Mouse (Mus musculus) ES-Bruce4 (cell line): ENCODE measurements around the gene Stat5b. TPM values are rescaled to one million over a fixed set of nuclear protein-coding genes. Genes with fewer than 3 reads are reported as not detected.
A peak's percentile ranks its signal among the peaks of the same experiment; 100 is the strongest.

Experiments
- H3K27ac ChIP-seq: 2 replicates; pipeline ENCODE4 v1.5.1; 2012; ENCODE audit warnings: low read length, inconsistent platforms; ENCODE audit not compliant: insufficient read depth
- H3K27me3 ChIP-seq: 2 replicates; pipeline ENCODE4 v1.6.1; 2012; ENCODE audit warnings: mild to moderate bottlenecking, low read length, inconsistent platforms; ENCODE audit not compliant: control insufficient read depth, poor library complexity, insufficient read depth, severe bottlenecking
- H3K36me3 ChIP-seq: 2 replicates; pipeline ENCODE4 v1.6.1; 2012; ENCODE audit warnings: inconsistent platforms, mild to moderate bottlenecking, low read length, moderate library complexity; ENCODE audit not compliant: control insufficient read depth, poor library complexity, insufficient read depth, severe bottlenecking
- H3K4me1 ChIP-seq: one replicate; pipeline ENCODE4 v1.8.1; 2011; ENCODE audit warnings: low read length; ENCODE audit not compliant: control insufficient read depth, insufficient read depth
- H3K4me3 ChIP-seq: 2 replicates; pipeline ENCODE4 v1.5.1; 2011; ENCODE audit warnings: low read depth, mild to moderate bottlenecking, low read length
- H3K9ac ChIP-seq: 2 replicates; pipeline ENCODE4 v1.6.1; 2012; ENCODE audit warnings: low read depth, mild to moderate bottlenecking, inconsistent platforms; ENCODE audit not compliant: poor library complexity, severe bottlenecking
- H3K9me3 ChIP-seq: replicated peaks from 2 replicates; pipeline ENCODE4 v1.6.1; 2012; ENCODE audit warnings: mild to moderate bottlenecking, low read length, inconsistent platforms; ENCODE audit not compliant: control insufficient read depth, poor library complexity, insufficient read depth, severe bottlenecking
- CTCF ChIP-seq: IDR thresholded peaks from one replicate; pipeline ENCODE4 v1.8.1; 2011; ENCODE audit warnings: low read depth, low read length
- EP300 ChIP-seq: IDR thresholded peaks from 2 replicates; pipeline ENCODE4 v1.6.1; 2011; ENCODE audit warnings: low read depth, low read length; ENCODE audit not compliant: insufficient read depth
- POLR2A ChIP-seq: IDR thresholded peaks from one replicate; pipeline ENCODE4 v1.8.1; 2011; ENCODE audit warnings: low read length; ENCODE audit not compliant: insufficient read depth
- polyA plus RNA-seq: library from polyadenylated mRNA; stranded (reverse); fragments of >200 nt; gene quantifications from 2 replicates; pipeline ENCODE4 v1.2.4, GENCODE M21; 2011; ENCODE audit warnings: low read depth; ENCODE audit not compliant: missing spikeins, insufficient read depth, insufficient read length

The Stat5b gene
- polyA plus RNA-seq, 1 experiment: 7.3 TPM

DNA sequence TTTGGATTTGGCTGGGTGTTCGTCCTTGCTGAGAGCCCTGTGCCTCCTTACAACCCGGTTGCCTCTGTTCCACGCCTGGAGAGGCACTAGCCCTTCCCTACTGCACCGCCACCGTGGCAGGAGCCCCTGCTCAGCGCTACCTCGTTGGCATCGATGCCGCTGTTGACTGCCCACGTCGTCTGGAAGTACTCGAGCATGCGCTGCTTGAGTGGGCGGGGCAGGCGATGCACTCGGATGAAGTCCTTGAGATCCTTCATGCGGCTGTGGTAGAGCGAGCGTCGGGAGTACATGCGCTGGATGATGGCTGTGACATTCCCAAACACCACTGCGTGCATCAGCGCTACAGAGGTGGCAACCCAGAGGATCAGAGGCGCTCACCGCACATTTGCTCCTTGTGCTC lies 101.1 kb downstream of the Stat5b start:
- no peak for TF ChIP-seq CTCF
- no peak for TF ChIP-seq EP300
- TF ChIP-seq POLR2A: no peak
- Histone ChIP-seq H3K36me3 (no peaks in the 10 kb centered on the region), H3K4me1 (no peaks in the 10 kb centered on the region), H3K27ac (no peak overlapping the region), H3K27me3 (no peaks in the 10 kb centered on the region), H3K4me3 (peak overlapping the region; percentile 58), H3K9ac (no peak overlapping the region), H3K9me3 (no peaks in the 10 kb centered on the region)

DNA sequence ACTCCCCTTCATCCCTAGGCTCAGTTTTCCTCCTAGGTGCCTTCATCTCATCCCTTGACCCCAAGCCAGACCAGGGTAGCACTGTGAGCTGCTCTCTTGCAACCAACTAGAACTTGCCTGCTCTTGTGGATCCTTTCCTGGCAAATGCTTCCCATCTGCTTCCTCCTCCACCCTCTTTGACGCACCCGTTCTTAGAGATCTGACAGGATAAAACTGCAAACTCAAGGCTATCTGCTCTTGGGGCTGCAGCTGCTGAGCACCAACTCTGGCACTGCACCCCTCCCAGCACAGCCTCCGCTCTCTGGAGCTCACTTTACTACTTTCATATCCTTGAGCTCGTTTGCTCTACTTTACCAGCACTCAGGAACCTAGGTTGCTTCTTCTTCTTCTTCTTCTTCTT lies 101.9 kb downstream of the Stat5b start:
- Histone ChIP-seq H3K27ac (no peak overlapping the region), H3K4me3 (no peak overlapping the region), H3K9me3 (no peaks in the 10 kb centered on the region), H3K9ac (no peak overlapping the region), H3K4me1 (no peaks in the 10 kb centered on the region), H3K27me3 (no peaks in the 10 kb centered on the region), H3K36me3 (no peaks in the 10 kb centered on the region)
- TF ChIP-seq EP300: no peak
- no peak for TF ChIP-seq POLR2A
- TF ChIP-seq CTCF: no peak

DNA sequence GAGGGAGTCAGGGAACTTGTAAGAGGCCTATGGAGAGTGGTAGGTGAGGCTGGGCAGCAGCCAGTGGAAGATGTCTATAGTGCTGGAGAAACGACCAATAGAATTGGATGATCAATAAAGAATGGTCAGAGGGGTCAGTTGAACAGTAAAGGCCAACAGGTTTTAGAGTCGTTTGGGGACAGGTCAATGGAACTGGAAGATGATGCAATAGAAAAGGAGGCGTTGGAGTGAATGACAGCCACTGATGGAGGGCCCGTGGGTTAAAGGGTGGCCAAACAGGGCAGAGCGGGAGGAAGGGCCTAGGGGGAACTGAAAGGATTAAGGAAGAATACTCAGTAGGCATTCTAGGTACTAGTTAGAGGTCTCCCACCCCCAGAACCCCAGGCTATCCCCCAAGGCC lies 103.4 kb downstream of the Stat5b start:
- H3K9ac ChIP-seq: no peak overlapping the region
- no peak for TF ChIP-seq EP300
- no peak for TF ChIP-seq POLR2A
- no peak for TF ChIP-seq CTCF
- H3K27me3 ChIP-seq: no peaks in the 10 kb centered on the region
- no peaks in the 10 kb centered on the region for H3K4me1 ChIP-seq
- H3K9me3 ChIP-seq: no peaks in the 10 kb centered on the region
- H3K27ac ChIP-seq: no peak overlapping the region
- H3K4me3 ChIP-seq: no peak overlapping the region
- H3K36me3 ChIP-seq: no peaks in the 10 kb centered on the region

DNA sequence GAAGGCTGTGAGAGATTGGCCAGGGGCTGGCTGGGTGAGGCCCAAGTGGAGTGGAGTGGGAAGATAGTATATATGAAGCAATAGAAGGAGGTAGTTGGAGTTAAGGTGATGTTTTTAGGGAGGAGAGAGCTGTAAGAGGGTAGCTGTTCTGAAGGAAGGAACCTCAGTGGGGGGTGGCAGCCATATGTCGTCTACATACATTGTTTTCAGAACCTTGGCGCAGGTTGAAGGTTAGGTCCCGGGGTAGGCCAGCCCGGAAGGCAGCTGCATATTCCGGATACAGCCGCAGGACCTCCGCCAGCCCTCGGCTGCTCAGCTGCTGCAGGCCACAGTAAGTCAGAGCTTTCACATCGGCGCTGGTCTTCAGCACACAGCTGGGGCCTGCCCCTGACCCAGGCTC lies 104.0 kb downstream of the Stat5b start:
- no peak overlapping the region for H3K9ac ChIP-seq
- H3K4me3 ChIP-seq: no peak overlapping the region
- no peaks in the 10 kb centered on the region for H3K27me3 ChIP-seq
- H3K36me3 ChIP-seq: no peaks in the 10 kb centered on the region
- no peaks in the 10 kb centered on the region for H3K4me1 ChIP-seq
- no peaks in the 10 kb centered on the region for H3K9me3 ChIP-seq
- TF ChIP-seq EP300 (0 out of 2 replicates have a peak, but pooled peaks have one; percentile 10), CTCF (no peak), POLR2A (no peak)
- no peak overlapping the region for H3K27ac ChIP-seq

DNA sequence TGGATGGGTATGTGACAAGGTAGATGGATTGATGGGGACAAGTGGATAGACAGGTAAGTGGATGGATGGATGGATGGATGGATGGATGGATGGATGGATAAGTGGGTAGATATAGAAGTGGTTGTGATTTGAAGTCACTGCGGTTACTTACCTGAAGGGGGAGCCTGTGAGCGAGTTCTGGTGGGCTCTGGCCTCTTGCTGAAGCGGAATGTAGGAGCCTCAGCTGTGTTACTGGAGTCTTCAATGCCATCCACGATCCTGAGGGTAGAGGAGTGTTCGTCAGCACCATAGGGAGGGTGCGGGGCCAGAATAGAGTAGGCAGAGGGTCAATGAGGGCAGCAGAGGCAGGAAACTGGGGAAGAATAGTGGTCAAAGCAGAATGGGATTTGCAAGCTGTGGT lies 105.4 kb downstream of the Stat5b start:
- Histone ChIP-seq H3K4me1 (no peaks in the 10 kb centered on the region), H3K9ac (no peak overlapping the region), H3K36me3 (no peaks in the 10 kb centered on the region), H3K27me3 (no peaks in the 10 kb centered on the region), H3K4me3 (no peak overlapping the region), H3K27ac (no peak overlapping the region), H3K9me3 (no peaks in the 10 kb centered on the region)
- TF ChIP-seq EP300: no peak
- peak; percentile 66 for TF ChIP-seq CTCF
- TF ChIP-seq POLR2A: no peak

DNA sequence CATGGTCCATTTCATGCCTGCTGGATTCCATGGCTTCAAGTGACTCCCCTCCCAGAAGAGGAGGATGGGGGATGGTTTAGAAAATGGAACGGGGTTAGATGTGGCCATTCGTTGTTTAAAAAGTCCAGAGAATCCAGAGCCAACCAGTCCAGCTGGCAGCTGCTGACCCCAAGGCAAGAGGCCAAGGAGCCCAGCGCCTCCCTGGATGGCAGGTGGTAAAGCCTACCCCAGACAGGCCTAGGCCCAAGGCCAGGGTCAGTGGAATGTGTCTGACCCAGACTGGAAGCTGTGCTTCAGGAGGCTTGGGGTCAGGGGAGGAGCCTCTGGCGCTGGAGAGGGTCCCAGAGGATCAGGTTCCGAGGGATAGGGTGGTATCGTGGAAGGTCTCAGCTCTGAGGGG lies 109.2 kb downstream of the Stat5b start:
- Histone ChIP-seq H3K9me3 (no peaks in the 10 kb centered on the region), H3K4me1 (no peaks in the 10 kb centered on the region), H3K9ac (no peak overlapping the region), H3K4me3 (no peak overlapping the region), H3K36me3 (no peaks in the 10 kb centered on the region), H3K27me3 (no peaks in the 10 kb centered on the region), H3K27ac (no peak overlapping the region)
- TF ChIP-seq CTCF (no peak), POLR2A (no peak), EP300 (no peak)
